In the genomic region with DNA sequence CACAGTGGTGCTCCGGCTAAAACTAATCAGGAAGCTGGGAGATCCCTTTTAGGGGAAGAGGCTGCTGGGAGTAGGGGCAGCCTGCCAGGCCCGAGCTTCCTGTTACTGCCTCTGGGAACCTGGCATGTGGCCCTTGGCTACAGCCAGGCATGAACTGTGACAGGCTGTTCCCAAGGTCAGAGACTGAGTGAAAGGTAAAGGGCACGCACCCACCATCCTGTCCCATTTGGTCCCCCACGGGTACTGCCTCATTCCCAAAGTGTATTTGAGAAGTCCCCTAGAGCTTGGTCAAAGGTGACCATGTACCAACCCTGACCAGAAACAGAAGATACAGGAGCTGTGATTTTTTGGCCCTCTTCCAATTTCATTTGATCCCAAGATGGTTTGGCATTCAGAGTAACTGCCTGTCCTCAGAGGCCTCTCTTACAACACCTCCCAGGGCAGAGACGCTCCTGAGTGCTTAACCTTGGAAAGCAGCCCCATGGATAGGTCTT, we compare ENCODE assay signal across 8 mouse cellular contexts. TPM values are rescaled to one million over a fixed set of nuclear protein-coding genes. Genes with fewer than 3 reads are reported as not detected.
DNase-seq lines count a peak whose midpoint lies in the region; ATAC-seq and TF ChIP-seq lines count a peak whose summit lies in the region.

No protein-coding gene starts in this region.

- no peak overlapping the region for H3K4me2 ChIP-seq in midbrain, embryonic 14.5 days (ENCODE audit: low read length)
- H3K4me2 ChIP-seq in midbrain, embryonic 16.5 days (ENCODE audit: low read length) = no peak overlapping the region
- H3K4me2 ChIP-seq in kidney, postnatal 0 days (ENCODE audit: low read length) = no peak overlapping the region

- H3K27ac ChIP-seq in midbrain, embryonic 14.5 days (replicated peaks; ENCODE audit: low read depth, low read length) = no peak overlapping the region
- no peak overlapping the region for H3K27ac ChIP-seq in midbrain, embryonic 16.5 days (ENCODE audit: low read length)
- H3K27ac ChIP-seq in kidney, postnatal 0 days = peak overlapping the region; percentile 52; the same call in 1 of the 2 replicates

- H3K4me3 ChIP-seq in midbrain, embryonic 14.5 days (replicated peaks; ENCODE audit: low read depth, low read length) = no peak overlapping the region
- no peak overlapping the region for H3K4me3 ChIP-seq in midbrain, embryonic 16.5 days (ENCODE audit: low read depth, low read length)
- no peak overlapping the region for H3K4me3 ChIP-seq in kidney, postnatal 0 days (replicated peaks; ENCODE audit: low read depth, low read length)

- peak; percentile 19 for DNase-seq in midbrain, embryonic 14.5 days
- peak; percentile 89 to 94 for DNase-seq in heart, adult 18-20 months
- DNase-seq in kidney, postnatal 0 days (ENCODE audit: low spot score) = peak; percentile 24
- DNase-seq in lung, postnatal 4 days = peak; percentile 77 to 89
- DNase-seq in thymus, postnatal 0 days (ENCODE audit: low spot score) = no peak
- DNase-seq in c-Kit-positive CD71-positive TER-119-positive erythroid progenitor cells, embryonic 14.5 days (ENCODE audit: low spot score) = no peak

- no peaks in the 10 kb centered on the region for H3K4me1 ChIP-seq in midbrain, embryonic 14.5 days (ENCODE audit: control insufficient read depth, insufficient read depth, low read length)
- H3K4me1 ChIP-seq in midbrain, embryonic 16.5 days (ENCODE audit: control insufficient read depth, insufficient read depth, low read length) = no peaks in the 10 kb centered on the region
- H3K4me1 ChIP-seq in kidney, postnatal 0 days (replicated peaks; ENCODE audit: insufficient read depth, low read length) = no peaks in the 10 kb centered on the region

- ATAC-seq in midbrain, embryonic 14.5 days (ENCODE audit: low FRiP score, low TSS enrichment) = no peak
- no peak for ATAC-seq in midbrain, embryonic 16.5 days
- peak; percentile 80 for ATAC-seq in cerebellum, adult (ENCODE audit: insufficient number of reproducible peaks, low FRiP score, low TSS enrichment)
- ATAC-seq in kidney, postnatal 0 days (replicated peaks; ENCODE audit: low FRiP score, low read depth) = no peak; the same call in 1 of the 2 replicates

- H3K9me3 ChIP-seq in midbrain, embryonic 14.5 days (ENCODE audit: control insufficient read depth, low read length) = no peaks in the 10 kb centered on the region
- H3K9me3 ChIP-seq in midbrain, embryonic 16.5 days (replicated peaks; ENCODE audit: control insufficient read depth, low read length, poor library complexity, severe bottlenecking) = no peaks in the 10 kb centered on the region
- no peaks in the 10 kb centered on the region for H3K9me3 ChIP-seq in kidney, postnatal 0 days (replicated peaks; ENCODE audit: low read length)

- no peak for TF ChIP-seq CTCF in kidney, postnatal 0 days (IDR thresholded peaks at IDR 0.05; ENCODE audit: low read depth)

- no peak overlapping the region for H3K9ac ChIP-seq in midbrain, embryonic 14.5 days (replicated peaks; ENCODE audit: low read length)
- H3K9ac ChIP-seq in midbrain, embryonic 16.5 days (ENCODE audit: low read depth, low read length) = no peak overlapping the region
- no peak overlapping the region for H3K9ac ChIP-seq in kidney, postnatal 0 days (ENCODE audit: low read depth, low read length)

- H3K36me3 ChIP-seq in midbrain, embryonic 14.5 days (ENCODE audit: control insufficient read depth, insufficient read depth, low read length) = peaks cover 4% of the 10 kb centered on the region; the same call in 1 of the 2 replicates
- H3K36me3 ChIP-seq in midbrain, embryonic 16.5 days (ENCODE audit: control insufficient read depth, insufficient read depth, low read length) = no peaks in the 10 kb centered on the region
- H3K36me3 ChIP-seq in kidney, postnatal 0 days (ENCODE audit: insufficient read depth, low read length) = no peaks in the 10 kb centered on the region

- 87% methylated on average over 5 of the region's 5 CpGs for WGBS in midbrain, embryonic 14.5 days
- 85% methylated on average over 5 of the region's 5 CpGs for WGBS in midbrain, embryonic 16.5 days
- 48% methylated on average over 5 of the region's 5 CpGs for WGBS in kidney, postnatal 0 days

- H3K27me3 ChIP-seq in midbrain, embryonic 14.5 days (ENCODE audit: control insufficient read depth, insufficient read depth, low read length) = no peaks in the 10 kb centered on the region
- no peaks in the 10 kb centered on the region for H3K27me3 ChIP-seq in midbrain, embryonic 16.5 days (ENCODE audit: control insufficient read depth, insufficient read depth, low read depth, low read length)
- no peaks in the 10 kb centered on the region for H3K27me3 ChIP-seq in kidney, postnatal 0 days (ENCODE audit: insufficient read depth, low read length)

RNA-seq across cellular contexts. Expression of a gene that starts 7.1 kb away (rescaled TPM):
- 57.4 and 64.8 TPM in 2 replicates for polyA plus RNA-seq in midbrain, embryonic 14.5 days (2014; fragmentation: Nextera tagmentation; extraction: Ambion mirVana)
- 71.7 and 83.4 TPM in 2 replicates for polyA plus RNA-seq in midbrain, embryonic 16.5 days (2015; fragmentation: Nextera tagmentation; extraction: Ambion mirVana)
- total RNA-seq in heart, adult 18-20 months (2021) = 10 to 100 TPM; 54.1 to 56.0 TPM
- polyA plus RNA-seq in kidney, postnatal 0 days (2015; fragmentation: Nextera tagmentation; extraction: Ambion mirVana) = 38.5 and 42.4 TPM in 2 replicates
- polyA plus RNA-seq in thymus, postnatal 0 days (2015; fragmentation: Nextera tagmentation; extraction: Ambion mirVana) = 50.3 and 55.3 TPM in 2 replicates

RNA-seq across cellular contexts. Expression of a gene that starts 12.7 kb away (rescaled TPM):
- polyA plus RNA-seq in midbrain, embryonic 14.5 days (2014; fragmentation: Nextera tagmentation; extraction: Ambion mirVana) = 51.3 and 62.5 TPM in 2 replicates
- 50.5 and 53.3 TPM in 2 replicates for polyA plus RNA-seq in midbrain, embryonic 16.5 days (2015; fragmentation: Nextera tagmentation; extraction: Ambion mirVana)
- total RNA-seq in heart, adult 18-20 months (2021) = 1 to 10 TPM; 4.1 to 5.2 TPM
- polyA plus RNA-seq in kidney, postnatal 0 days (2015; fragmentation: Nextera tagmentation; extraction: Ambion mirVana) = 13.6 and 15.2 TPM in 2 replicates
- 10.2 TPM in 2 replicates for polyA plus RNA-seq in thymus, postnatal 0 days (2015; fragmentation: Nextera tagmentation; extraction: Ambion mirVana)

RNA-seq across cellular contexts. Expression of a gene that starts 35.4 kb away (rescaled TPM):
- polyA plus RNA-seq in midbrain, embryonic 14.5 days (2014; fragmentation: Nextera tagmentation; extraction: Ambion mirVana) = 33.2 and 35.8 TPM in 2 replicates
- 32.8 and 33.3 TPM in 2 replicates for polyA plus RNA-seq in midbrain, embryonic 16.5 days (2015; fragmentation: Nextera tagmentation; extraction: Ambion mirVana)
- total RNA-seq in heart, adult 18-20 months (2021) = 10 to 100 TPM; 28.9 to 29.3 TPM
- 25.0 and 26.9 TPM in 2 replicates for polyA plus RNA-seq in kidney, postnatal 0 days (2015; fragmentation: Nextera tagmentation; extraction: Ambion mirVana)
- 22.4 and 24.5 TPM in 2 replicates for polyA plus RNA-seq in thymus, postnatal 0 days (2015; fragmentation: Nextera tagmentation; extraction: Ambion mirVana)

RNA-seq across cellular contexts. Expression of a gene that starts 49.7 kb away (rescaled TPM):
- polyA plus RNA-seq in midbrain, embryonic 14.5 days (2014; fragmentation: Nextera tagmentation; extraction: Ambion mirVana) = 29.3 and 30.4 TPM in 2 replicates
- polyA plus RNA-seq in midbrain, embryonic 16.5 days (2015; fragmentation: Nextera tagmentation; extraction: Ambion mirVana) = 27.7 and 28.7 TPM in 2 replicates
- total RNA-seq in heart, adult 18-20 months (2021) = 10 to 100 TPM; 11.7 to 12.5 TPM
- polyA plus RNA-seq in kidney, postnatal 0 days (2015; fragmentation: Nextera tagmentation; extraction: Ambion mirVana) = 13.3 and 13.8 TPM in 2 replicates
- 6.1 and 6.6 TPM in 2 replicates for polyA plus RNA-seq in thymus, postnatal 0 days (2015; fragmentation: Nextera tagmentation; extraction: Ambion mirVana)

Comparison
In these comparisons a context has a peak if more than half of its experiments do, and no peak if none do; other contexts are left out.
1. DNase-seq: peak in midbrain, embryonic 14.5 days (single experiment), heart, adult 18-20 months (2 of 2), kidney, postnatal 0 days (single experiment) and lung, postnatal 4 days (2 of 2); none in thymus, postnatal 0 days (single experiment) and c-Kit-positive CD71-positive TER-119-positive erythroid progenitor cells, embryonic 14.5 days (single experiment).